Mouse (Mus musculus) testis, adult 2 months (tissue): ENCODE results near the gene Jak1.

ENCODE experiments used
- CTCF ChIP-seq: fragments of 200-500 bp; IDR thresholded peaks from 2 replicates; pipeline ENCODE4 v1.5.1; 2012; ENCODE audit warnings: low read depth, mild to moderate bottlenecking, inconsistent platforms, low read length, moderate library complexity; ENCODE audit not compliant: control insufficient read depth, insufficient read depth, insufficient replicate concordance
- POLR2A ChIP-seq: fragments of 200-500 bp; IDR thresholded peaks from 2 replicates; pipeline ENCODE4 v1.6.1; 2012; ENCODE audit warnings: low read depth, mild to moderate bottlenecking, inconsistent platforms, low read length, moderate library complexity; ENCODE audit not compliant: control insufficient read depth

DNA sequence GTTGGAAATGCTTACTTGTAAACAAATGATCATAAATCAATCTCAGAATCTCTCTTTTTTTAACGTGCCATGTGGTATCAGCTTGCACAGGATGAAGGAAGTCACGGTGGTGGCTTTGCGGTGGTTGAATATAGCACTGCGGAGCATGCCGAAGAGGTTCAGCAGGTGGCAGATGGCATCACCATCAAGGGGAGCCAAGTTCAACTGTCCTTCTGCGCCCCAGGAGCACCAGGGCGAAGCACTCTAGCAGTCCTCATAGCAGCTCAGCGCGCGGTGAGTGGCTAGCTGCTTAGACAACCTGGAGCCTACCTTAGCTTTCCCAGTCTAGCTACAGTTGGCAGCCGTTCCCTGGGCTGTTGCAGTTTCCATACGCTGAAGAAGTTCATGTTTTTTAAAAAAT lies 158.0 kb downstream of the Jak1 start:
- no peak for TF ChIP-seq CTCF
- no peak for TF ChIP-seq POLR2A
